Mouse (Mus musculus) urinary bladder, postnatal 4 days (tissue): ENCODE measurements around the gene Ankrd39.
A peak's percentile ranks its signal among the peaks of the same experiment; 100 is the strongest.

ENCODE experiments used
- DNase-seq, 2 experiments: peaks; one replicate each; pipeline ENCODE4 v3.0.0; 2021 to 2022; ENCODE audit warnings: low spot score in 2 of 2

Gene Ankrd39

DNA sequence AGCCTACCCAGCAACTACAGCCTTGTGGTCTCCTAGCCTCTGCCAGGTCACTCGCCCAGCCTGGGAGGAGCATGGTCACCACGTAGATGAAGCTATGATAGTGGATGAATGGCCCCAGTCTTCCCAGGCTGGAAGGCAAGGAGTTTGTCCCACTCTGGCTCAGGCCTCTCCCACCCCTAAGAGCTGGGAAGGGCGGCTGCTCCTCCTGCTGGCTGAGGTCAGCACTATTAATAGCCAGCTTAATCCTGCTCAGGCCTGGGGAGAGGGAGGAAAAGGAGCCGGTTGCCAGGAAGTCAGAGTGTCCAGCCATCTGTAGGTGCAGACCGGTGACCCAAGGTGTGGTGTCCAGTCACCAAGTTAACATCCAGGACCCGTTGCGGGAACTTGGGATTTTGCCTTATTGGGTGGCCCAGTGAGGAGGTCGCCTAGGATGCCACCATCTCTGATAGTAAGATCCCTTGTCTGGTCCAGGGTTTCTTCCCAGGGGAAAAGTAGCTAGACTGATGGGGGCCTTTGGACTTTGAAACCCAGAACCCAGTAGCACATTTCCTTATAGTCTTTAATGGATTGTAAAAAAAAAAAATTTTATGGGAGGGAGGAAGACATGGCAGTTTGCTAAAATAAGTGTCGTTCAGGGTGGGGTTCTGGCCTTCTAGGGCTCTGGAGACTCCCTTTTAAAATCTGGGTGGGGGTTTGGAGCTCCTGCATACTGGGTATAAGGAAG lies 54.7 kb downstream of the Ankrd39 start:
- DNase-seq: peak; percentile 54 to 72

GRCm38 (mm10) chr1:36489661-36490060 lies 57.6 kb downstream of the Ankrd39 start:
- DNase-seq: no peak
